Mouse (Mus musculus): ENCODE measurements at regions not wholly inside any gene's neighbourhood (a gene's known extent, or its start where the extent isn't known, plus 50 kb on each side); places are given as distances from the start of the nearest gene placed in this dataset.

DNA sequence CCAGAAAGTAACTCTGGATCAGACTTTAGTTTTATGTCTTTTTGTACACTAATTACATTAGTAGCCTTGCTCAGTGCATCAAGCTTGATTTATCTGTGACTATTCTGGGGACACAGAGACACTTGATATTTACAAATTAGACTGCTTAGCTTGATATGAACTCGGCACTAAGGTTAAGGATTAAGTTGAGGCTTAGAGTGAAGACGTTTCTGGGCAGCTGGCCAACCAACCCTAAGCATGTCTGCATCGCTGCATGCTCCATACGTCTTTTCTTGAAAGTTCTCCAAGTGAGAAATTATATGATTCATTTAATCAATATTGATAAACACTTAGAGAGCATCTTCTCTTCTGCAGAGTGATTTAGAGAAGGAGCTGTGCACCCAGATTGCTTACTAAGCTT is 352.6 kb upstream of the Slitrk1 start:
- no peak for TF ChIP-seq POLR2A (IDR thresholded peaks at IDR 0.05; ENCODE audit: borderline replicate concordance, extremely low read depth, insufficient read depth, insufficient read length, poor library complexity, severe bottlenecking)
- no peak for TF ChIP-seq CTCF (IDR thresholded peaks at IDR 0.05; ENCODE audit: borderline replicate concordance, extremely low read depth, insufficient read depth, insufficient read length)

Measured in brain, embryonic 14.5 days (tissue).